ENCODE assay signal across 9 mouse cellular contexts in genomic region chr6:51178799-51179398, GRCm38 (mm10).
DNase-seq lines count a peak whose midpoint lies in the region; ATAC-seq lines count a peak whose summit lies in the region.
"Had no signal": no experiment of that assay in that cellular context is flagged by ENCODE, and none has a peak within 500 bp of the region (broad histone marks: within the 10 kb centered on the region; RNA-seq: fewer than 3 reads in every experiment).

No protein-coding gene starts in this region.

- no peak overlapping the region for H3K4me2 ChIP-seq in forebrain, embryonic 16.5 days (ENCODE audit: low read length)
- peak overlapping the region; percentile 71 for H3K4me2 ChIP-seq in liver, embryonic 16.5 days (ENCODE audit: low read depth, low read length)

- 0 out of 2 replicates have a peak, but pooled peaks have one; percentile 5 for ATAC-seq in forebrain, embryonic 16.5 days
- no peak for ATAC-seq in liver, embryonic 16.5 days (ENCODE audit: low read depth)

- intact Hi-C loops in left cerebral cortex, postnatal 25 days (cut with DNase I): loop anchor here (2.0 to 5.0 kb wide), 3 partner anchors 1078 to 1960 kb away; no protein-coding TSS in a partner anchor
- intact Hi-C loops in left cerebral cortex, postnatal 36 days (cut with DNase I): loop anchor here (2.0 to 10.0 kb wide), 4 partner anchors 828 to 1960 kb away; partner anchors contain the start of genes Hoxa13 and Hoxa2

- H3K27me3 ChIP-seq in forebrain, embryonic 16.5 days (replicated peaks; ENCODE audit: control insufficient read depth, insufficient read depth, low read length): peaks cover 71% of the 10 kb centered on the region
- peaks cover 84% of the 10 kb centered on the region for H3K27me3 ChIP-seq in liver, embryonic 16.5 days (ENCODE audit: control insufficient read depth, insufficient read depth, low read depth, low read length)

- WGBS in forebrain, embryonic 16.5 days: 3% methylated on average over 17 of the region's 17 CpGs
- 3% methylated on average over 17 of the region's 17 CpGs for WGBS in liver, embryonic 16.5 days (ENCODE audit: insufficient replicate concordance)

- no peak overlapping the region for H3K9ac ChIP-seq in forebrain, embryonic 16.5 days (replicated peaks; ENCODE audit: low read depth, low read length)
- H3K9ac ChIP-seq in liver, embryonic 16.5 days (ENCODE audit: low read depth, low read length): no peak overlapping the region
- H3K9ac ChIP-seq: neural tube, embryonic 13.5 days had no signal

- no peaks in the 10 kb centered on the region for H3K9me3 ChIP-seq in forebrain, embryonic 16.5 days (ENCODE audit: control insufficient read depth, low read length)
- no peaks in the 10 kb centered on the region for H3K9me3 ChIP-seq in liver, embryonic 16.5 days (replicated peaks; ENCODE audit: control insufficient read depth, low read length)
- H3K9me3 ChIP-seq: neural tube, embryonic 13.5 days had no signal

- no peak overlapping the region for H3K4me3 ChIP-seq in forebrain, embryonic 16.5 days (replicated peaks; ENCODE audit: low read length)
- peak overlapping the region; percentile 17; the same call in 1 of the 2 replicates for H3K4me3 ChIP-seq in liver, embryonic 16.5 days (ENCODE audit: low read depth, low read length)

- no peaks in the 10 kb centered on the region for H3K36me3 ChIP-seq in forebrain, embryonic 16.5 days (ENCODE audit: control insufficient read depth, insufficient read depth)
- no peaks in the 10 kb centered on the region for H3K36me3 ChIP-seq in liver, embryonic 16.5 days (ENCODE audit: control insufficient read depth, insufficient read depth)
- H3K36me3 ChIP-seq: neural tube, embryonic 13.5 days had no signal

- no peak overlapping the region for H3K27ac ChIP-seq in forebrain, embryonic 16.5 days (ENCODE audit: low read length)
- no peak overlapping the region for H3K27ac ChIP-seq in liver, embryonic 16.5 days (ENCODE audit: low read length)
- H3K27ac ChIP-seq: neural tube, embryonic 13.5 days had no signal

- no peaks in the 10 kb centered on the region; the same call in 1 of the 2 replicates for H3K4me1 ChIP-seq in forebrain, embryonic 16.5 days (replicated peaks; ENCODE audit: control insufficient read depth, insufficient read depth, low read length)
- no peaks in the 10 kb centered on the region; the same call in 1 of the 2 replicates for H3K4me1 ChIP-seq in liver, embryonic 16.5 days (ENCODE audit: control insufficient read depth, low read depth, low read length)

- peak; percentile 62 for DNase-seq in embryo, embryonic 10.5 days (ENCODE audit: low spot score)
- DNase-seq in embryo, embryonic 11 days: no peak
- DNase-seq in left cerebral cortex, postnatal 25 days (ENCODE audit: low spot score in 2 of 2): peak; percentile 22 to 35
- DNase-seq in left cerebral cortex, postnatal 36 days (ENCODE audit: low spot score in 2 of 2): no peak
- DNase-seq in retina, embryonic 14.5 days (ENCODE audit: low spot score): no peak
- no peak for DNase-seq in retina, postnatal 1 day

Comparison
In these comparisons a context has a peak if more than half of its experiments do, and no peak if none do; other contexts are left out.
1. DNase-seq: peak in embryo, embryonic 10.5 days (single experiment) and left cerebral cortex, postnatal 25 days (2 of 2); none in embryo, embryonic 11 days (single experiment), left cerebral cortex, postnatal 36 days (0 of 2), retina, embryonic 14.5 days (single experiment) and retina, postnatal 1 day (single experiment).